Mouse (Mus musculus): ENCODE measurements at regions not wholly inside any gene's neighbourhood (a gene's known extent, or its start where the extent isn't known, plus 50 kb on each side); places are given as distances from the start of the nearest gene placed in this dataset.

DNA sequence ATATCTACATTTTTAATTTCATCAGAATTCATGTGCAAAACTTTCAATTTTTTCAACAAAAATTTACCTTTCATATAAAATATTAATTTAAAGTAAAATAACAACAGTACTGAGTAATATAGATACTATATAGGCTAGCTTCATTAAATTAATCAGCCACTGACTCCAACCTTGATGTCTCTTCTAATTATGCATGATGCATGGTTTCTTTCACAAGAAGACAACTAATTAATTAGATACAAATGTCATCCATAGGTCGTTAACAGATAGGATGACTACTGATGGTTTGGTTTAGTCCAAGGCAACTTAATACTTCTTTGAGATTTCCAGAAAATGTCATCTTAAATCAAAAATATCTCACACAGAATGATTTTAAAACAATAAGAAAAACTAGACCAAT is 618.5 kb upstream of the Pcdh20 start:
- TF ChIP-seq ZC3H11A (IDR thresholded peaks at IDR 0.05; ENCODE audit: borderline replicate concordance, low read depth, low read length), result no peak
- TF ChIP-seq ZNF384 (IDR thresholded peaks at IDR 0.05; ENCODE audit: low read depth, low read length), result no peak

Measured in ES-E14 (cell line).